22 mouse cellular contexts compared by ENCODE assay signal in the genomic region with DNA sequence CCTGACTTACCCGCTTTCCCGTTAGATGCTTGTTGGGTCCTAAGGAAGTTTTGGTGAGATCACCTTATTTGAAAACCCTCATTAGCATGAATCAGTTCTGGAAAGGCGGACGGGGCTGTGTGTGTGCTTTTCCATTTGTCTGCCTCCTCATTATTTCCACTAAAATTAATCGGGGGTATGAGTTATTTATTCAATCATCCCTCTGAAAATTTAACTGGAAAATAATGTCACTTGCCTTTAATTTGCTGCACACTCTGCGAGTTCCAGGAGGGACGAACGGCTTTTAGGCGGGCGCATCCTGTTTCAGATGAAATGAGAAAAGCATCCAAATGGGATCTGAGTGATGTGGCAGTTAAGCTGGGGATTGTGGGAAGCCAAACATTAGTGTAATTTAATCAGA.
DNase-seq lines count a peak whose midpoint lies in the region; ATAC-seq and TF ChIP-seq lines count a peak whose summit lies in the region.
"Had no signal": no experiment of that assay in that cellular context is flagged by ENCODE, and none has a peak within 500 bp of the region (broad histone marks: within the 10 kb centered on the region; RNA-seq: fewer than 3 reads in every experiment).

No protein-coding gene starts in this region.

- no peak overlapping the region for H3K9ac ChIP-seq in forebrain, embryonic 13.5 days
- H3K9ac ChIP-seq in forebrain, postnatal 0 days, result no peak overlapping the region
- H3K9ac ChIP-seq in forebrain, embryonic 16.5 days (replicated peaks; ENCODE audit: low read depth, low read length), result no peak overlapping the region
- H3K9ac ChIP-seq: embryonic facial prominence, embryonic 13.5 days; embryonic facial prominence, embryonic 15.5 days had no signal

- H3K9me3 ChIP-seq in forebrain, embryonic 13.5 days (replicated peaks), result 0 out of 2 replicates have a peak, but pooled peaks cover 3% of the 10 kb centered on the region
- H3K9me3 ChIP-seq in forebrain, postnatal 0 days (ENCODE audit: low read length), result no peaks in the 10 kb centered on the region
- peaks cover 83% of the 10 kb centered on the region for H3K9me3 ChIP-seq in megakaryocyte, embryonic 14.5 days
- no peaks in the 10 kb centered on the region; the same call in 1 of the 2 replicates for H3K9me3 ChIP-seq in forebrain, embryonic 16.5 days (ENCODE audit: control insufficient read depth, low read length)
- H3K9me3 ChIP-seq: embryonic facial prominence, embryonic 15.5 days had no signal

- H3K4me3 ChIP-seq in forebrain, embryonic 13.5 days, result no peak overlapping the region
- H3K4me3 ChIP-seq in forebrain, postnatal 0 days (ENCODE audit: low read depth, low read length), result no peak overlapping the region
- H3K4me3 ChIP-seq in megakaryocyte, embryonic 14.5 days (replicated peaks), result peak overlapping the region; percentile 59
- no peak overlapping the region for H3K4me3 ChIP-seq in forebrain, embryonic 16.5 days (replicated peaks; ENCODE audit: low read length)
- H3K4me3 ChIP-seq: embryonic facial prominence, embryonic 13.5 days; embryonic facial prominence, embryonic 15.5 days; erythroblast, embryonic 14.5 days had no signal

- H3K36me3 ChIP-seq in forebrain, embryonic 13.5 days (ENCODE audit: poor library complexity, severe bottlenecking), result 0 out of 2 replicates have a peak, but pooled peaks cover 6% of the 10 kb centered on the region
- no peaks in the 10 kb centered on the region for H3K36me3 ChIP-seq in forebrain, postnatal 0 days (ENCODE audit: insufficient read depth)
- no peaks in the 10 kb centered on the region for H3K36me3 ChIP-seq in megakaryocyte, embryonic 14.5 days (replicated peaks; ENCODE audit: low read length)
- H3K36me3 ChIP-seq in forebrain, embryonic 16.5 days (ENCODE audit: control insufficient read depth, insufficient read depth), result no peaks in the 10 kb centered on the region
- H3K36me3 ChIP-seq: embryonic facial prominence, embryonic 13.5 days; embryonic facial prominence, embryonic 15.5 days had no signal

- H3K4me1 ChIP-seq in forebrain, embryonic 13.5 days, result peaks cover 44% of the 10 kb centered on the region
- H3K4me1 ChIP-seq in forebrain, postnatal 0 days (ENCODE audit: insufficient read depth), result peaks cover 11% of the 10 kb centered on the region; the same call in 1 of the 2 replicates
- H3K4me1 ChIP-seq in megakaryocyte, embryonic 14.5 days, result no peaks in the 10 kb centered on the region
- H3K4me1 ChIP-seq in forebrain, embryonic 16.5 days (replicated peaks; ENCODE audit: control insufficient read depth, insufficient read depth, low read length), result peaks cover 36% of the 10 kb centered on the region

- no peak for TF ChIP-seq POLR2A in brain, embryonic 14.5 days (IDR thresholded peaks at IDR 0.05; ENCODE audit: borderline replicate concordance, extremely low read depth, insufficient read depth, insufficient read length, poor library complexity, severe bottlenecking)

- H3K4me2 ChIP-seq in forebrain, embryonic 13.5 days, result no peak overlapping the region
- H3K4me2 ChIP-seq in forebrain, postnatal 0 days (ENCODE audit: low read depth), result no peak overlapping the region
- H3K4me2 ChIP-seq in forebrain, embryonic 16.5 days (ENCODE audit: low read length), result 0 out of 2 replicates have a peak overlapping the region, but pooled peaks have one; percentile 5
- H3K4me2 ChIP-seq: embryonic facial prominence, embryonic 13.5 days; embryonic facial prominence, embryonic 15.5 days had no signal

- DNase-seq in forebrain, postnatal 0 days, result no peak
- peak; percentile 70 for DNase-seq in brain, embryonic 14.5 days (ENCODE audit: low read depth)
- no peak for DNase-seq in gastrocnemius, postnatal 36 days
- no peak for DNase-seq in retina, embryonic 14.5 days (ENCODE audit: low spot score)
- DNase-seq: adrenal gland, adult 8-10 months; adrenal gland, postnatal 14 days; adrenal gland, postnatal 36 days; cerebellum, adult 11 months; cerebellum, adult 18-20 months; cerebellum, adult 8-10 months; cerebellum, adult 9-11 months; cerebellum, postnatal 36 days; embryo, embryonic 11 days had no signal

- H3K27ac ChIP-seq in forebrain, embryonic 13.5 days, result peak overlapping the region; percentile 63; the same call in 1 of the 2 replicates
- no peak overlapping the region for H3K27ac ChIP-seq in forebrain, postnatal 0 days (ENCODE audit: low read depth, low read length)
- H3K27ac ChIP-seq in forebrain, embryonic 16.5 days (ENCODE audit: low read length), result no peak overlapping the region; the same call in 1 of the 2 replicates
- H3K27ac ChIP-seq: embryonic facial prominence, embryonic 13.5 days; embryonic facial prominence, embryonic 15.5 days had no signal

- ATAC-seq in forebrain, embryonic 13.5 days, result 0 out of 2 replicates have a peak, but pooled peaks have one; percentile 36
- ATAC-seq in forebrain, postnatal 0 days, result no peak
- ATAC-seq in megakaryocyte, adult 5-6 weeks (ENCODE audit: poor library complexity, severe bottlenecking), result no peak
- ATAC-seq in forebrain, embryonic 16.5 days, result no peak
- ATAC-seq: activated CD4-positive, CD25-positive, alpha-beta regulatory T cell, adult 4 months; Patski had no signal

- no peak for TF ChIP-seq CTCF in forebrain, postnatal 0 days (IDR thresholded peaks at IDR 0.05; ENCODE audit: low read depth)
- no peak for TF ChIP-seq CTCF in brain, embryonic 14.5 days (IDR thresholded peaks at IDR 0.05; ENCODE audit: borderline replicate concordance, extremely low read depth, insufficient read depth, insufficient read length)

- no peaks in the 10 kb centered on the region for H3K27me3 ChIP-seq in forebrain, embryonic 13.5 days
- no peaks in the 10 kb centered on the region for H3K27me3 ChIP-seq in forebrain, postnatal 0 days (ENCODE audit: insufficient read depth, low read length)
- no peaks in the 10 kb centered on the region for H3K27me3 ChIP-seq in megakaryocyte, embryonic 14.5 days (replicated peaks)
- H3K27me3 ChIP-seq in forebrain, embryonic 16.5 days (replicated peaks; ENCODE audit: control insufficient read depth, insufficient read depth, low read length), result no peaks in the 10 kb centered on the region
- H3K27me3 ChIP-seq: embryonic facial prominence, embryonic 13.5 days; embryonic facial prominence, embryonic 15.5 days; Patski had no signal

- intact Hi-C loops in gastrocnemius, postnatal 36 days (cut with DNase I), result no loop called here

- WGBS in forebrain, embryonic 13.5 days, result 45% methylated on average over 10 of the region's 10 CpGs
- WGBS in forebrain, postnatal 0 days, result 35% methylated on average over 10 of the region's 10 CpGs
- WGBS in forebrain, embryonic 16.5 days, result 31% methylated on average over 10 of the region's 10 CpGs
